Mouse (Mus musculus) erythroblast, embryonic 14.5 days (primary cell): ENCODE measurements around the gene Syndig1.

ENCODE experiments used
- GATA1 ChIP-seq: IDR thresholded peaks from 2 replicates; pipeline ENCODE4 v1.6.1; 2012; ENCODE audit warnings: low read length, inconsistent platforms, mixed read lengths
- TAL1 ChIP-seq: IDR thresholded peaks from 3 replicates; pipeline ENCODE4 v1.6.1; 2012; ENCODE audit warnings: low read length, inconsistent platforms, mixed read lengths

DNA sequence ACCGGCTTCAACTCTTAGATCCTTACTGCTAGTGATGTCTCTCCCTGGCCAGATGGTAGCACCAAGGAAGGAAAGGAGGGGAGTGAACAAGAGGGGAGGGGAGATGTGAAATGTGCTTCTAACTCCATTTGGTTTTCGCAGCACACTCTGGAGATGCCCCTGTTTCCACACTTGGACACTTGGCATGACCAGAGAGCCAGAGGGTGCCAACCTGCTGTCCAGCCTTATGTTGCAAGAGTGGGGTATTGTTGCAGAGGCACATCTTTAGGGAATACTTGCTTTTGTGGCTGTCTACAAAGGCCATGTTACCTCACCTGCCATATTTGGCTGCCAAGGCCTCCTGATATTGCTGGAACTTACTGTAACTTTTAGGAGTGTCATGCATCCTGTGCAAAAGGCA is 10.7 kb downstream of the Syndig1 start:
- TF ChIP-seq GATA1: no peak
- TF ChIP-seq TAL1: no peak
